Mouse (Mus musculus): ENCODE data around the gene Gsta2. TPM values are rescaled to one million over a fixed set of nuclear protein-coding genes. Genes with fewer than 3 reads are reported as not detected.

Gsta2 gene
- polyA plus RNA-seq (2015; fragmentation: Nextera tagmentation; extraction: Ambion mirVana): 9.0 and 11.7 TPM in 2 replicates

DNA sequence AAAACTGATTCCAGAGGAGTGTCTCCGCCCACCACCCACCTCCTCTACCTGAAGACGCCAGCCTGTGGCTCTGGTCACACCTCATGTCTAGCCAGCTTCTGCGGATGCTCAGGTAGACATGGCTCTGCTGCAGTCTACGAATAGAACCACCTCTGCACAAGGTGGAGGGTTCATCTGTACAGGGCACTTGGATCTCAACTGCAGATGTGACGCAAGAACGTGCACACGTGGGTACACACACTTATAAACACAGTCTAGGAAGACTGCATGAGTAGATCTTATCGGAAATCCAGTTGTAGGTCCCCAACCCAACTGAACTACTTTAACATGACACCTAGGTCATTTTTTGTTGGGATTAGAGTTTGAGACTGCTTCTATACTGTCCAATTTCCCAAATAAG lies at the start of gene Gsta2:
Gene Gsta2 (minus strand): TSS at position 178 of the 400 bp plus-strand sequence.

GRCm38 (mm10) chr9:78395630-78396351 lies 40.2 kb upstream of the Gsta2 start, which contains the start of gene Ddx43:
Gene Ddx43 (plus strand): TSS chr9:78395777.

DNA sequence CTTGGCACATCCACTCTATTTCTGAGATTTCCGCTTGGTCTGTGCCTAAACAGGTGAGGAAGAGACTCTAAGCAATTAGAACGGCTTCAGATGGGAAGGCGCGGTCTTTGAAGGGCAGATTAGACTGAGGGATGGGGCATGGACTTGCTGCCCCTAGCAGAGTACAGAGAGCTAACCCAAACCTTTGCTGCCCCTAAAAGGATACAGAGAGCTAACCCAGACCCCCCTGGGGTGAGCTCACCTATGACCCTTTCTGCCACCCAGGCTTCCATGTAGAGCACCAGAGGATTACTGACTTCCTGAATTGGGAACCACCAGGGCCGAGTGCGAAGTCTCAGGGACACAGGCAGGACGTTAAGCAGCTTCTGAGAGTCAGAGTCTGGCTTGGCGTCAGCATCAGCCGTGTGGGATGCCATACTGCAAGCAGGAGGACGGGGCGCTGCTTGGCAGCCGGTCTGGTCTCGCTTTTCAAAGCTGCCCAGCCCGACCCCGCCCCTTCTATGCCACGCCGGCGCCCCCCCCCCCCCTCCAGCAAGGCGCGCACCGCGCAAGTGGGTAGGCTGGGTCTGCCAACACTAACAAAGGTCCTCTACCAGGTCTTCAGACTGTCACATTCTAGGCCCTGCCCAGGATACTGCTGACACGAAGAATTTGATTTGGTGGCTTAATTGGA lies 22.7 kb upstream of the Gsta2 start, which contains the start of gene Ooep:
Gene Ooep (minus strand): TSS at position 613 of the 673 bp plus-strand sequence.

GRCm38 (mm10) chr9:78367959-78368358 lies 12.4 kb upstream of the Gsta2 start, which contains the start of gene Dppa5a:
Gene Dppa5a (minus strand): TSS chr9:78368177.

GRCm38 (mm10) chr9:78327289-78327688 lies 28.3 kb downstream of the Gsta2 start, which contains the start of gene Omt2b:
Gene Omt2b (plus strand): TSS chr9:78327589.

DNA sequence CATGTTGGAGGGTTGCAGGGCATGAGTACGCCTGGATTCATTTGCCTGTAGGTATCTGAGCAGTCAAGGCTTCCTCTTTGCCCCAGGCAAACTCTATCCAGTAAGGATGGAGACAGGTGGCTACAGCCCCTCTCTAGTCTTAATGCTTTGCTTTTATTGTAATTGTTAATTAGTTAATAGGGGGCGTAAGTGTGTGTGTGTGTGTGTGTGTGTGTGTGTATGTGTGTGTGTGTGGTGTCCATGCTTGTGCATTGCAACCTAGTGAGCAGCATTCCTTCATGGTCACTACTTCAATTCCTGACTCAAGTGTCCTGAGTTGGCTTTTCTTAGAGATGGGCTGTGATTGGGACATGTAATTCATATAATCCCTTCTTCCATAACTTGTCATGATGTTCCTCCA lies 40.9 kb downstream of the Gsta2 start, which contains the start of gene Omt2a:
Gene Omt2a (minus strand): TSS at position 101 of the 400 bp plus-strand sequence.

DNA sequence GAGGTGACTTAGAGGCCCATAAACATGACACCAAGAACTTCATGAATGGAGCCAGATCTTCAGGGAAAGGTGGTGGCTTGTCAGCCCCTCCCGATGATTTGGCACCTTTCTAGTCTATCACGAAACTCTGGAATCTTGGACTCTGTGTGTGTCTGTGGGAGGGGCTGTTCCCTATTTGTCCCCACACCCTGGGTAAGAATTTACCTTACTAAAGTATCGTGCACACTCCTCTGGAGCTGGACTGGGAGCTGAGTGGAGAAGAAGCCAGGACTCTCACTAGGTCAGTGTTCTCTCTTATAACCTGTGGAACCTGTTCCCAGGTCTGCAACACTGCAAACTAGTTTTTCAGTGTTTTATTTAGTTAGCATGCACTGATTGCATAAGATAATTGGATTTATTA lies 65.9 kb downstream of the Gsta2 start, which contains the start of gene Gm10639:
Gene Gm10639 (plus strand): TSS at position 201 of the 400 bp plus-strand sequence.

Other genes starting within 250 kb of the Gsta2 start
- 32.6 and 35.6 TPM in 2 replicates for gene Fbxo9, start 246.7 kb downstream of the Gsta2 start, polyA plus RNA-seq (2015; fragmentation: Nextera tagmentation; extraction: Ambion mirVana)
- 12.4 and 14.2 TPM in 2 replicates for gene Ick, start 246.6 kb downstream of the Gsta2 start, polyA plus RNA-seq (2015; fragmentation: Nextera tagmentation; extraction: Ambion mirVana)
- 481 and 522 TPM in 2 replicates for gene Gsta4, start 173.0 kb downstream of the Gsta2 start, polyA plus RNA-seq (2015; fragmentation: Nextera tagmentation; extraction: Ambion mirVana)
- gene Gsta1, start 125.1 kb downstream of the Gsta2 start, polyA plus RNA-seq (2015; fragmentation: Nextera tagmentation; extraction: Ambion mirVana): 1.9 and 2.7 TPM in 2 replicates
- 1.4 and 1.5 TPM in 2 replicates for gene Gm3776, start 98.7 kb downstream of the Gsta2 start, polyA plus RNA-seq (2015; fragmentation: Nextera tagmentation; extraction: Ambion mirVana)
- 0.45 TPM in 1 of 2 replicates, not detected in the other for gene Gm10639, start 65.9 kb downstream of the Gsta2 start, polyA plus RNA-seq (2015; fragmentation: Nextera tagmentation; extraction: Ambion mirVana)
- 0.23 and 0.41 TPM in 2 replicates for gene Omt2a, start 41.0 kb downstream of the Gsta2 start, polyA plus RNA-seq (2015; fragmentation: Nextera tagmentation; extraction: Ambion mirVana)
- not detected in 2 replicates for gene Omt2b, start 28.2 kb downstream of the Gsta2 start, polyA plus RNA-seq (2015; fragmentation: Nextera tagmentation; extraction: Ambion mirVana)
- gene Dppa5a, start 12.4 kb upstream of the Gsta2 start, polyA plus RNA-seq (2015; fragmentation: Nextera tagmentation; extraction: Ambion mirVana): 4.1 TPM in 2 replicates
- gene Ooep, start 22.9 kb upstream of the Gsta2 start, polyA plus RNA-seq (2015; fragmentation: Nextera tagmentation; extraction: Ambion mirVana): 32.6 and 47.5 TPM in 2 replicates
- gene Ddx43, start 40.0 kb upstream of the Gsta2 start, polyA plus RNA-seq (2015; fragmentation: Nextera tagmentation; extraction: Ambion mirVana): 0.23 and 0.58 TPM in 2 replicates
- gene Cgas, start 87.4 kb upstream of the Gsta2 start, polyA plus RNA-seq (2015; fragmentation: Nextera tagmentation; extraction: Ambion mirVana): 1.6 and 1.7 TPM in 2 replicates
- gene Mto1, start 92.4 kb upstream of the Gsta2 start, polyA plus RNA-seq (2015; fragmentation: Nextera tagmentation; extraction: Ambion mirVana): 14.5 and 15.9 TPM in 2 replicates
- 0.75 and 0.99 TPM in 2 replicates for gene Gm17324, start 93.0 kb upstream of the Gsta2 start, polyA plus RNA-seq (2015; fragmentation: Nextera tagmentation; extraction: Ambion mirVana)
- gene Eef1a1, start 133.4 kb upstream of the Gsta2 start, polyA plus RNA-seq (2015; fragmentation: Nextera tagmentation; extraction: Ambion mirVana): 3,366 and 3,387 TPM in 2 replicates
- gene Slc17a5, start 232.3 kb upstream of the Gsta2 start, polyA plus RNA-seq (2015; fragmentation: Nextera tagmentation; extraction: Ambion mirVana): 6.8 and 8.5 TPM in 2 replicates

Measured in urinary bladder, postnatal 0 days (tissue).